Mouse (Mus musculus) hindbrain, embryonic 14.5 days (tissue): Measurements from ENCODE around the gene Grtp1. TPM values are rescaled to one million over a fixed set of nuclear protein-coding genes. Genes with fewer than 3 reads are reported as not detected.
"Not testable (repeated sequence)": the region's sequence is repeated elsewhere in the genome, so short reads cannot be mapped to it uniquely, and the experiment has no call there.

Source experiments
- ATAC-seq: fragments of 200-750 bp; cut with Nextera tagmentation; 2 replicates; pipeline ENCODE4 v1.8.0; 2017; ENCODE audit warnings: moderate number of reproducible peaks, mild to moderate bottlenecking, moderate TSS enrichment, moderate library complexity; ENCODE audit not compliant: low FRiP score
- DNase-seq: peaks from one replicate; pipeline ENCODE4 v3.0.0-alpha.2; 2015; ENCODE audit warnings: low spot score
- H3K27ac ChIP-seq: fragments of 300-500 bp; sonication (generic); 2 replicates; pipeline ENCODE4 v1.5.1; 2014; ENCODE audit warnings: mild to moderate bottlenecking, moderate library complexity
- H3K27me3 ChIP-seq: fragments of 300-500 bp; sonication (generic); 2 replicates; pipeline ENCODE4 v1.6.1; 2014; ENCODE audit warnings: mild to moderate bottlenecking, low read length, mixed read lengths; ENCODE audit not compliant: control insufficient read depth, insufficient read depth
- H3K36me3 ChIP-seq: fragments of 300-500 bp; sonication (generic); replicated peaks from 2 replicates; pipeline ENCODE4 v1.6.1; 2014; ENCODE audit not compliant: control insufficient read depth, insufficient read depth
- H3K4me1 ChIP-seq: fragments of 300-500 bp; sonication (generic); replicated peaks from 2 replicates; pipeline ENCODE4 v1.6.1; 2014; ENCODE audit warnings: antibody characterized with exemption, low read length, mixed read lengths; ENCODE audit not compliant: control insufficient read depth, insufficient read depth
- H3K4me2 ChIP-seq: fragments of 300-500 bp; sonication (generic); replicated peaks from 2 replicates; pipeline ENCODE4 v1.6.1; 2014; ENCODE audit warnings: mild to moderate bottlenecking, moderate library complexity
- H3K4me3 ChIP-seq: fragments of 300-500 bp; sonication (generic); replicated peaks from 2 replicates; pipeline ENCODE4 v1.5.1; 2014; ENCODE audit warnings: mild to moderate bottlenecking, low read length
- H3K9ac ChIP-seq: fragments of 300-500 bp; sonication (generic); 2 replicates; pipeline ENCODE4 v1.6.1; 2014
- H3K9me3 ChIP-seq: fragments of 300-500 bp; sonication (generic); 2 replicates; pipeline ENCODE4 v1.6.1; 2016; ENCODE audit warnings: low read length; ENCODE audit not compliant: control insufficient read depth
- WGBS: fragments of 180-500 bp; shearing (Covaris S2); extraction: QIAGEN DNeasy Blood & Tissue Kit; methylation state at CpG from one replicate; pipeline ENCODE4 v1.1.7; 2014; 5-methylcytosine and 5-hydroxymethylcytosine counted together
- polyA plus RNA-seq: library from polyadenylated mRNA; unstranded; fragments of >200 nt; fragmentation: Nextera tagmentation; extraction: Ambion mirVana; gene quantifications from 2 replicates; pipeline ENCODE4 v1.2.1, GENCODE M21; 2014

The Grtp1 gene
- polyA plus RNA-seq, 1 experiment from 2014 or later = 11.7 TPM

DNA sequence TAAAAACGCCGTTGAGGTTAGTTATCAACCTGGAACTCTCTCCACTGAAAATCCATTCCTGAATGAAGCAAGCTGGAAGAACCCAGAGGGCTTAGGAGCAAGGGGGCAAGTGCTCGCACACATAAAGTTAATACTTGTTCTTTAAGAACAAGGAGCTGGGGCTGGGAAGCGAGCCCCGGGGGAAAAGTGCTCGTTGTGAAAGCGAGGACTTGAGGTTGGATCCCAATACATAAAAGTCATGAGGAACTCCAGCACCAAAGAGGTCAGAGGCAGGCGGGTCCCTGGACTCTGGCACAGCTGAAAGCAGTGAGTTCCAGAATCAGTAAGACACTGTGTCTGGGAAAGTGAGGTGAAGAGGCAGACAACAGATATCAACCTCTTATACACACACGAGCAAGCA, 46.3 kb downstream of the Grtp1 start:
- WGBS = 82% methylated on average over 9 of the region's 9 CpGs
- DNase-seq (no peak), ATAC-seq (no peak)
- peaks cover 5% of the 10 kb centered on the region for H3K4me1 ChIP-seq
- peaks cover 16% of the 10 kb centered on the region; the same call in 1 of the 2 replicates for H3K36me3 ChIP-seq
- no peak overlapping the region for H3K27ac ChIP-seq
- H3K4me2 ChIP-seq = no peak overlapping the region
- H3K9ac ChIP-seq = no peak overlapping the region
- no peaks in the 10 kb centered on the region for H3K27me3 ChIP-seq
- no peak overlapping the region for H3K4me3 ChIP-seq
- no peaks in the 10 kb centered on the region for H3K9me3 ChIP-seq

DNA sequence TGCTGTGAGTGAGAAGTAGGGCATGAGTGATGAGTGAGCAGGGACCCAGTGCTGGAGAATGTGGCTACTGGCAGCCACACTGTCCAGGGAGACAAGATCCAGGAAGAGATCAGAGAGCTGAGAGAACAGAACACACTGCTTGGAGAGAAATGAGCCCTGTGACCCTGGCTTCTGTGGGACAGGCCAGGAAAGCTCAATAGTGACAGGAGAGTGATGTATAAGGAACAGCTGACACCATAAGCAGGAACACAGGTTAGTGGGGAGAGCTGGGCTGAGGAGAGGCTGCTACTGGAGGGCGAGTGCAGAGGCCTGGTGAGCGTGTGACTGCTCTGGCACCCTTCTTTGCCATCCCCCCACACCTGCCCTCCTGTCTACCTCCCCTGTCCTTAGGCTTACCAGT, 49.5 kb downstream of the Grtp1 start:
- Histone ChIP-seq H3K4me3 (no peak overlapping the region), H3K9me3 (no peaks in the 10 kb centered on the region), H3K27ac (no peak overlapping the region), H3K9ac (no peak overlapping the region), H3K4me1 (no peaks in the 10 kb centered on the region), H3K36me3 (peaks cover 45% of the 10 kb centered on the region), H3K4me2 (no peak overlapping the region), H3K27me3 (no peaks in the 10 kb centered on the region)
- DNase-seq = no peak
- 92% methylated on average over 2 of the region's 2 CpGs for WGBS
- ATAC-seq = no peak

GRCm38 (mm10) chr8:13149866-13150265, 50.6 kb downstream of the Grtp1 start:
- H3K4me2 ChIP-seq = no peak overlapping the region
- 67% methylated on average over 5 of the region's 5 CpGs for WGBS
- H3K9ac ChIP-seq = no peak overlapping the region
- H3K4me3 ChIP-seq = no peak overlapping the region
- H3K27ac ChIP-seq = no peak overlapping the region
- no peak for DNase-seq
- no peak for ATAC-seq
- peaks cover 56% of the 10 kb centered on the region for H3K36me3 ChIP-seq
- no peaks in the 10 kb centered on the region for H3K4me1 ChIP-seq
- H3K27me3 ChIP-seq = no peaks in the 10 kb centered on the region
- no peaks in the 10 kb centered on the region for H3K9me3 ChIP-seq

DNA sequence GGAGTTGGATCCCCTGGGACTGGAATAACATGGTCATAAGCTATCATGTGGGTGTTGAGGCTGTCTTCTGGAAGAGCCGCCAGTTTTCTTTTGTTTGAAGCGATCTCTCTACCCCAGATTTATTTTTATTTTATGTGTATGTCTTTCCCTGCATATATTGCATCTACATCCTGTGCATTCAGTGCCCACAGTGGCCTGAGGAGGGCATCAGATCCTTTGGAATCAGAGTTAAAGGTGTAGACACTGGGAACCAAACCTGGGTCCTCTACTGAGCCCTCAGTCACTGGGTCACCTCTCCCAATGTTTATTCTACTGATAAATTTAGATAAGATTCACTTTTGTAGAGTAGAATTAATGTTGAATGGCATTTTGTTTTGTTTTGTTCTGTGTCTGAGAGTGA, 51.1 kb downstream of the Grtp1 start:
- H3K9me3 ChIP-seq = no peaks in the 10 kb centered on the region
- ATAC-seq (no peak), DNase-seq (no peak)
- H3K9ac ChIP-seq = no peak overlapping the region
- H3K4me1 ChIP-seq = no peaks in the 10 kb centered on the region
- no peak overlapping the region for H3K4me3 ChIP-seq
- WGBS = 97% methylated on average over 2 of the region's 2 CpGs
- no peak overlapping the region for H3K27ac ChIP-seq
- H3K4me2 ChIP-seq = no peak overlapping the region
- peaks cover 61% of the 10 kb centered on the region for H3K36me3 ChIP-seq
- no peaks in the 10 kb centered on the region for H3K27me3 ChIP-seq

GRCm38 (mm10) chr8:13148476-13148875, 51.9 kb downstream of the Grtp1 start:
- Histone ChIP-seq H3K9ac (no peak overlapping the region), H3K4me1 (no peaks in the 10 kb centered on the region), H3K36me3 (peaks cover 69% of the 10 kb centered on the region), H3K4me3 (no peak overlapping the region), H3K27me3 (no peaks in the 10 kb centered on the region), H3K27ac (no peak overlapping the region), H3K9me3 (no peaks in the 10 kb centered on the region), H3K4me2 (no peak overlapping the region)
- ATAC-seq (no peak), DNase-seq (no peak)
- 93% methylated on average over 2 of the region's 2 CpGs for WGBS

DNA sequence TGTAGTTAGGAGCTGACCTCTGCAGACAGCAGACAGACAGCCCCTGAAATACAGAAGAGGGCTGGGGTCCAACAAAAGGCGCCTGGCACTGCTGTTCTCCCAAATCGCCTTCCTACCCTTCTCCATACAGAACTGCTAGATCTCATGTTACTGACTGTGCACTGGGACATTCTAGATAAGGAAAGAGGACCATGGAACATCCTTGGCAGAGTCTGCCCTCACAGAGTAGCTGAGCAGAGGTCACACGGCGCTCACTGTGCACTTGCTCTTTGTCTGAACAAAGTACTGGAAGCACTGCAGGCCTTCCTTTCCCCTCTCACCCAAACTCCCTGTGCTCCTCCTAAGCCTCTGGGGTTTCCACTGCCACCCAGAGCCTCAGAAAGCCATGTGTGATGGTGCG, 58.7 kb downstream of the Grtp1 start:
- Histone ChIP-seq H3K9me3 (no peaks in the 10 kb centered on the region), H3K4me3 (no peak overlapping the region), H3K36me3 (peaks cover 100% of the 10 kb centered on the region), H3K27me3 (no peaks in the 10 kb centered on the region), H3K4me2 (no peak overlapping the region), H3K4me1 (no peaks in the 10 kb centered on the region), H3K27ac (no peak overlapping the region), H3K9ac (no peak overlapping the region)
- no peak for ATAC-seq
- WGBS = 92% methylated on average over 5 of the region's 5 CpGs
- DNase-seq = no peak

DNA sequence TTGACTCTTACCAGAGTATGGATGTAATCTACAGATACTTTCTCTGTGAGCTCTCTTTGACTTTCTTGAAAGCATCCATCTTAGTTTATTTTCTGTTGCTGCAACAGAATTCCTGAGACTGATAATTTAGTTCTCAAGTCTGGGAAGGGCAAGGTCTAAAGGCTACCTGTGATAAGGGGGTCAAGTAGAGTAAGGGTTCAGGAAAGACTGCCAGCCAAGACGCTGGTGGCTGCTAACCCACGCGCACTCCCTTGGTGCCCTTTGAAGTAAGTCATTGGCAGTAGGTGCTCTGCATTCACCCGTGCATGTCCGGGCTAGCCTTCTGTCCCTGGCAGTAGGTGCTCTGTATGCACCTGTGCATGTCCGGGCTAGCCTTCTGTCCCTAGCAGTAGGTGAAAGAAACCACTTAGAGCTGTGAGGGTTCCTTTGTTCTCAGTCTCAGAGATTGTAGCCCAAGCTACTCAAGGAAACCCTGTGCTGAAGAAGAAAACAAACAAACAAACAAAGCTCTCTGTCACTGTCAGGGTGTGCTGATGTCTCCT, 60.7 kb downstream of the Grtp1 start:
- Histone ChIP-seq H3K4me1 (no peaks in the 10 kb centered on the region), H3K9me3 (no peaks in the 10 kb centered on the region), H3K27me3 (no peaks in the 10 kb centered on the region), H3K9ac (no peak overlapping the region), H3K27ac (no peak overlapping the region), H3K4me2 (no peak overlapping the region), H3K4me3 (no peak overlapping the region), H3K36me3 (peaks cover 100% of the 10 kb centered on the region)
- ATAC-seq (no peak), DNase-seq (no peak)
- WGBS = 95% methylated on average over 6 of the region's 6 CpGs

DNA sequence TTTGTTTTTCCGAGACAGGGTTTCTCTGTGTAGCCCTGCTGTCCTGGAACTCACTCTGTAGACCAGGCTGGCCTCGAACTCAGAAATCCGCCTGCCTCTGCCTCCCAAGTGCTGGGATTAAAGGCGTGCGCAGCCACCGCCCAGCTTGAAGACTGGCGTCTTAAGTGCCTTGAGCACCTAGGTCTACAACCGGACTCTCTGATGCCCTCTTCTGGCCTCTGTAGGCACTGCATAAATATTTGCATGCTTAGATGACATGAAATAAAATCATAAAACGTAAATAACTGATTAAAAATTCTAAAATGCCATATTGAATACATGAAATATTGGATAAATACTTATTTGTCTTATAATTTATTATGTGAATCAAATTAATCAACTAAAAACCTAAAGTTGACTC, 68.2 kb downstream of the Grtp1 start:
- 71% methylated on average over 9 of the region's 9 CpGs for WGBS
- ATAC-seq, H3K4me2 ChIP-seq, H3K27ac ChIP-seq, H3K27me3 ChIP-seq, H3K4me1 ChIP-seq, H3K9ac ChIP-seq, H3K4me3 ChIP-seq, H3K9me3 ChIP-seq: not testable (repeated sequence)
- H3K36me3 ChIP-seq = peaks cover 97% of the 10 kb centered on the region
- peak; percentile 64 for DNase-seq

GRCm38 (mm10) chr8:13124897-13125296, 75.5 kb downstream of the Grtp1 start:
- Histone ChIP-seq H3K9ac (no peak overlapping the region), H3K27me3 (no peaks in the 10 kb centered on the region), H3K4me3 (no peak overlapping the region), H3K4me1 (no peaks in the 10 kb centered on the region), H3K9me3 (no peaks in the 10 kb centered on the region), H3K4me2 (no peak overlapping the region), H3K36me3 (peaks cover 88% of the 10 kb centered on the region), H3K27ac (no peak overlapping the region)
- ATAC-seq = no peak
- WGBS = 94% methylated on average over 8 of the region's 8 CpGs
- no peak for DNase-seq

- peaks cover 80% of the 10 kb centered on the region for H3K36me3 ChIP-seq
- no peak for DNase-seq
- no peaks in the 10 kb centered on the region for H3K4me1 ChIP-seq
Observed at GRCm38 (mm10) chr8:13122887-13123421, 77.5 kb downstream of the Grtp1 start.

More at GRCm38 (mm10) chr8:13122887-13123421, 77.5 kb downstream of the Grtp1 start:
- no peak overlapping the region for H3K4me2 ChIP-seq
- 97% methylated on average over 7 of the region's 7 CpGs for WGBS
- H3K4me3 ChIP-seq = no peak overlapping the region
- ATAC-seq = no peak
- H3K9ac ChIP-seq = no peak overlapping the region
- no peak overlapping the region for H3K27ac ChIP-seq
- H3K9me3 ChIP-seq = no peaks in the 10 kb centered on the region
- no peaks in the 10 kb centered on the region for H3K27me3 ChIP-seq
